Comparison of ENCODE assay signal across 8 mouse cellular contexts in the genomic region with DNA sequence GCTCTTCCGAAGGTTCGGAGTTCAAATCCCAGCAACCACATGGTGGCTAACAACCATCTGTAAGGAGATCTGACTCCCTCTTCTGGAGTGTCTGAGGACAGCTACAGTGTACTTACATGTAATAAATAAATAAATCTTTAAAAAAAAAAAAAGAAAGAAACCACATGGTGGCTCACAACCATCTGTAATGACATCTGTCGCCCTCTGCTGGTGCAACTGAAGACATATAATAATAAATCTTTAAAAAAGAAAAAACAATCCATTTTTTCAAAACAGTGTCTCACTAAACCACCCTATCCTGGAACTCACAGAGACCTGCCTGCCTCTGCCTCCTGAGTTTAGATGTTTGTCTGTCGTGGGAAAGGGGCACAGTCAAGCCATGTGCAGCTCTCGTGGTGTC. TPM values are rescaled to one million over a fixed set of nuclear protein-coding genes. Genes with fewer than 3 reads are reported as not detected.
DNase-seq lines count a peak whose midpoint lies in the region; ATAC-seq and TF ChIP-seq lines count a peak whose summit lies in the region.
"Not testable (repeated sequence)": the region's sequence is repeated elsewhere in the genome, so short reads cannot be mapped to it uniquely, and the experiment has no call there.

No protein-coding gene starts in this region.

- ATAC-seq in liver, embryonic 14.5 days (ENCODE audit: insufficient read depth); midbrain, embryonic 14.5 days (ENCODE audit: low FRiP score, low TSS enrichment): not testable (repeated sequence)

- TF ChIP-seq EP300 in liver, embryonic 14.5 days (IDR thresholded peaks at IDR 0.05; ENCODE audit: low read depth): not testable (repeated sequence)

- intact Hi-C loops in gastrocnemius, adult 2 months (cut with DNase I): not testable (repeated sequence)

- peak; percentile 61 for TF ChIP-seq CTCF in gastrocnemius, adult 2 months (IDR thresholded peaks at IDR 0.05)
- not testable (repeated sequence) for TF ChIP-seq CTCF in kidney, adult 2 months (conservative IDR thresholded peaks at IDR 0.05; ENCODE audit: insufficient read depth, insufficient read length, low read depth, low read length)
- TF ChIP-seq CTCF in liver, embryonic 14.5 days (IDR thresholded peaks at IDR 0.05; ENCODE audit: low read depth): peak; percentile 57

- H3K27ac ChIP-seq in gastrocnemius, adult 2 months; kidney, adult 2 months (ENCODE audit: insufficient read depth, low read depth, low read length); liver, embryonic 14.5 days; midbrain, embryonic 14.5 days (replicated peaks; ENCODE audit: low read depth, low read length): not testable (repeated sequence)

- H3K9me3 ChIP-seq in liver, embryonic 14.5 days (ENCODE audit: control insufficient read depth, low read length); midbrain, embryonic 14.5 days (ENCODE audit: control insufficient read depth, low read length): not testable (repeated sequence)

- not testable (repeated sequence) for TF ChIP-seq POLR2A in kidney, adult 2 months (IDR thresholded peaks at IDR 0.05; ENCODE audit: low read depth, low read length)

- not testable (repeated sequence) for H3K27me3 ChIP-seq in kidney, adult 2 months (replicated peaks; ENCODE audit: control insufficient read depth, insufficient read depth, low read length); liver, embryonic 14.5 days (ENCODE audit: control insufficient read depth, insufficient read depth, low read length); midbrain, embryonic 14.5 days (ENCODE audit: control insufficient read depth, insufficient read depth, low read length)

- peak; percentile 66 for DNase-seq in A20 (ENCODE audit: low read depth, low spot score)
- peak; percentile 79 for DNase-seq in NIH3T3 (ENCODE audit: low read depth)
- DNase-seq in cerebellum, postnatal 10 days: peak; percentile 60 to 69
- not testable (repeated sequence) for DNase-seq in gastrocnemius, adult 2 months
- peak; percentile 35 for DNase-seq in kidney, adult 2 months
- DNase-seq in liver, embryonic 14.5 days (ENCODE audit: low read depth in 3 of 3, low spot score in 3 of 3): peak in 1 of 3 experiments; percentile 41
- DNase-seq in midbrain, embryonic 14.5 days: peak; percentile 65
- DNase-seq in testis, postnatal 10 days (ENCODE audit: low spot score): peak; percentile 79

- not testable (repeated sequence) for H3K4me1 ChIP-seq in kidney, adult 2 months (ENCODE audit: control insufficient read depth, insufficient read depth, low read length); liver, embryonic 14.5 days (replicated peaks; ENCODE audit: control insufficient read depth in 2 of 2, insufficient read depth in 2 of 2, low read length in 1 of 2); midbrain, embryonic 14.5 days (ENCODE audit: control insufficient read depth, insufficient read depth, low read length)

- H3K4me3 ChIP-seq in gastrocnemius, adult 2 months; kidney, adult 2 months (ENCODE audit: insufficient read depth, low read depth, low read length); liver, embryonic 14.5 days (ENCODE audit: insufficient read depth in 1 of 2, low read depth in 2 of 2, low read length in 2 of 2); midbrain, embryonic 14.5 days (replicated peaks; ENCODE audit: low read depth, low read length): not testable (repeated sequence)

- not testable (repeated sequence) for H3K36me3 ChIP-seq in kidney, adult 2 months (ENCODE audit: control insufficient read depth, insufficient read depth, low read length)
- peaks cover 18% of the 10 kb centered on the region for H3K36me3 ChIP-seq in liver, embryonic 14.5 days (replicated peaks; ENCODE audit: control insufficient read depth, insufficient read depth, low read depth)
- H3K36me3 ChIP-seq in midbrain, embryonic 14.5 days (ENCODE audit: control insufficient read depth, insufficient read depth, low read length): peaks cover 88% of the 10 kb centered on the region

- 77% methylated on average over 5 of the region's 5 CpGs for whole genome bisulfite sequencing in kidney, adult 2 months
- 59% methylated on average over 5 of the region's 5 CpGs for WGBS in liver, embryonic 14.5 days (ENCODE audit: insufficient replicate concordance)
- WGBS in midbrain, embryonic 14.5 days: 78% methylated on average over 5 of the region's 5 CpGs

- H3K9ac ChIP-seq in liver, embryonic 14.5 days (replicated peaks); midbrain, embryonic 14.5 days (replicated peaks; ENCODE audit: low read length): not testable (repeated sequence)

- H3K4me2 ChIP-seq in liver, embryonic 14.5 days (ENCODE audit: low read depth); midbrain, embryonic 14.5 days (ENCODE audit: low read length): not testable (repeated sequence)

RNA-seq across cellular contexts. Expression of gene Trafd1, which starts 8.5 kb away (rescaled TPM):
- total RNA-seq in gastrocnemius, adult 2 months (2021): 10 to 100 TPM; 36.8 to 37.0 TPM
- polyA plus RNA-seq in kidney, adult 2 months (2012; rRNA removed): 41.0 and 48.6 TPM in 2 replicates
- polyA plus RNA-seq in liver, embryonic 14.5 days (2012; rRNA removed): 17.8 and 18.4 TPM in 2 replicates
- polyA plus RNA-seq in liver, embryonic 14.5 days (2014; fragmentation: Nextera tagmentation; extraction: Ambion mirVana): 16.6 and 17.1 TPM in 2 replicates
- polyA plus RNA-seq in midbrain, embryonic 14.5 days (2014; fragmentation: Nextera tagmentation; extraction: Ambion mirVana): 137 and 146 TPM in 2 replicates

RNA-seq across cellular contexts. Expression of gene Naa25, which starts 20.8 kb away (rescaled TPM):
- total RNA-seq in gastrocnemius, adult 2 months (2021): 10 to 100 TPM; 26.9 to 33.3 TPM
- 7.0 and 8.1 TPM in 2 replicates for polyA plus RNA-seq in kidney, adult 2 months (2012; rRNA removed)
- polyA plus RNA-seq in liver, embryonic 14.5 days (2012; rRNA removed): 6.2 and 8.8 TPM in 2 replicates
- polyA plus RNA-seq in liver, embryonic 14.5 days (2014; fragmentation: Nextera tagmentation; extraction: Ambion mirVana): 18.5 and 23.6 TPM in 2 replicates
- polyA plus RNA-seq in midbrain, embryonic 14.5 days (2014; fragmentation: Nextera tagmentation; extraction: Ambion mirVana): 42.9 and 60.7 TPM in 2 replicates
